Mouse (Mus musculus): ENCODE measurements around the gene AY074887.
"Not testable (repeated sequence)": the region's sequence is repeated elsewhere in the genome, so short reads cannot be mapped to it uniquely, and the experiment has no call there.

Gene AY074887

GRCm38 (mm10) chr9:54950575-54951321 lies at the start of gene AY074887, which contains the start of gene Psma4:
AY074887 (minus strand) TSS chr9:54950998.
Psma4 (plus strand) TSS chr9:54950790.
- peak; percentile 93 to 97 for DNase-seq

GRCm38 (mm10) chr9:54995645-54996044 lies 44.8 kb upstream of the AY074887 start:
- no peak for DNase-seq

- no peak for DNase-seq
These were observed 43.6 kb upstream of the AY074887 start for GRCm38 (mm10) chr9:54994381-54994780.

GRCm38 (mm10) chr9:54990362-54990761 lies 39.6 kb upstream of the AY074887 start:
- no peak for DNase-seq

- no peak for DNase-seq
These were observed 31.6 kb upstream of the AY074887 start for GRCm38 (mm10) chr9:54982401-54982800.

GRCm38 (mm10) chr9:54981291-54982191 lies 30.7 kb upstream of the AY074887 start:
- DNase-seq, result peak; percentile 18 to 59

GRCm38 (mm10) chr9:54980674-54981073 lies 29.9 kb upstream of the AY074887 start, which contains the start of gene Chrna5:
Chrna5 (plus strand) TSS chr9:54980880.
- DNase-seq, result no peak

- DNase-seq, result no peak
These were observed 19.3 kb upstream of the AY074887 start for GRCm38 (mm10) chr9:54969972-54970637.

GRCm38 (mm10) chr9:54963669-54964068 lies 12.9 kb upstream of the AY074887 start:
- no peak for DNase-seq

- no peak for DNase-seq
These were observed 10.3 kb upstream of the AY074887 start for GRCm38 (mm10) chr9:54961059-54961458.

- DNase-seq, result not testable (repeated sequence)
These were observed 636 bp downstream of the AY074887 start for GRCm38 (mm10) chr9:54950162-54950561.

GRCm38 (mm10) chr9:54949465-54949864 lies 1.3 kb downstream of the AY074887 start:
- DNase-seq, result no peak

GRCm38 (mm10) chr9:54946256-54946655 lies 4.5 kb downstream of the AY074887 start:
- DNase-seq, result no peak

- peak in 1 of 2 experiments; percentile 33 for DNase-seq
These were observed 6.3 kb downstream of the AY074887 start for GRCm38 (mm10) chr9:54944467-54944866.

GRCm38 (mm10) chr9:54942071-54942470 lies 8.7 kb downstream of the AY074887 start:
- peak; percentile 62 to 77 for DNase-seq

GRCm38 (mm10) chr9:54932379-54932778 lies 18.4 kb downstream of the AY074887 start:
- peak in 1 of 2 experiments; percentile 67 for DNase-seq

GRCm38 (mm10) chr9:54931765-54932164 lies 19.0 kb downstream of the AY074887 start:
- peak in 1 of 2 experiments; percentile 55 for DNase-seq

- DNase-seq, result peak; percentile 73
These were observed 20.1 kb downstream of the AY074887 start for GRCm38 (mm10) chr9:54930741-54931140.

- DNase-seq, result peak; percentile 78 to 82
These were observed 30.9 kb downstream of the AY074887 start for GRCm38 (mm10) chr9:54919946-54920345.

GRCm38 (mm10) chr9:54918781-54919180 lies 32.0 kb downstream of the AY074887 start:
- no peak for DNase-seq

GRCm38 (mm10) chr9:54918191-54918590 lies 32.6 kb downstream of the AY074887 start:
- peak; percentile 60 to 65 for DNase-seq

- DNase-seq, result peak; percentile 96
These were observed 33.7 kb downstream of the AY074887 start, which contains the start of gene Hykk for GRCm38 (mm10) chr9:54917010-54917677. Hykk (plus strand) TSS chr9:54917283.
